Mouse (Mus musculus): Measurements from ENCODE around the gene Zfp746.

DNA sequence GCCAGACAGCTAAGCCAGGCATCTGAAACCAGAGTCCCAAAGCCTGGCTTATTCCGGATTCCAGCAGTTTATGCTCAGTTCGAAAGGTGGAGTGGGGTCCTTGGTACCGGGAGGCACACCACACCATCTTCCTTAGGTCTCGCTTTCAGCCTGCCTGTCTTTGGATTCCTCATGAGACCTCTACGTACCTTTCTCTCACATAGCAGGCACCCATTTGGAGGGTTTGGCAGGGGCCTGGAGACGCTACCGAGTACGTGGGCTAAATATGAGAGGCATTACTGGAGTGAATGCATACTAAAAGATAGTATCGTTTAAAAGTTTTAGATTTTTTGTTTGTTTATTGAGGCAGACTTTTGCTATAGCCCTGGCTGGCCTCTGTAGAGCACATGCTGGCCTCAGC is 69.6 kb downstream of the Zfp746 start:
- TF ChIP-seq CTCF (IDR thresholded peaks at IDR 0.05; ENCODE audit: low read depth, low read length), result no peak
- no peak for TF ChIP-seq TAL1 (conservative IDR thresholded peaks at IDR 0.05; ENCODE audit: low read depth, low read length)
